Mouse (Mus musculus) lung, postnatal 0 days (tissue): ENCODE results near the gene Tmc6.

Experiments used
- CTCF ChIP-seq: IDR thresholded peaks from 2 replicates; pipeline ENCODE4 v1.5.1; 2016; ENCODE audit warnings: antibody characterized with exemption, mild to moderate bottlenecking
- EP300 ChIP-seq: IDR thresholded peaks from 2 replicates; pipeline ENCODE4 v1.6.1; 2016; ENCODE audit warnings: antibody characterized with exemption, mild to moderate bottlenecking, control low read depth

- TF ChIP-seq CTCF (peak; percentile 79), EP300 (no peak)
These were observed 28.5 kb upstream of the Tmc6 start for GRCm38 (mm10) chr11:117810401-117811046.
